In the genomic region with DNA sequence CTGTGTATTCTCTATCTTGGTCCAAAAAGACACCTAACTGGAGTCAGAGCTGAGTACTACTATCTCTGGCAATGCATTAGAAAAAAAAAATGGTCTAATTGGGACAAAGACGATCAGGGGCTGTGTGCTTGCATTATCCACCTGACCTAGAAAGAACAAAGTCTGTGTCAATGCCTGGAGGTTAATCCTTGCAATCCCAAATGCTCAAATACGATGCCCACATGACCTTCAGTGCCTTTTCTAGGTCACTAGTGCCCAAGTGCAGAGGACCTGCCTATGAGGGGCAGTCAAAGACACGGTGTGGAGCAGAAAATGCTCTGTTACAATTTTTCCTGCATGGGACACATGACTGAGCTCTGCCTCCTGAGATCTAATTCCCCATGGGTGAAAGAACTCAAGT, we compare ENCODE assay signal across 31 mouse cellular contexts.
"Had no signal": no experiment of that assay in that cellular context is flagged by ENCODE, and none has a peak within 500 bp of the region (broad histone marks: within the 10 kb centered on the region; RNA-seq: fewer than 3 reads in every experiment).

No protein-coding gene starts in this region.

- DNase-seq: left cerebral cortex, postnatal 4 days; liver; liver, embryonic 13.5 days; lung, adult 18-20 months; lung, adult 2 months; lung, embryonic 14.5 days; lung, postnatal 10 days; lung, postnatal 14 days; lung, postnatal 36 days; lung, postnatal 4 days; midbrain, embryonic 14.5 days had no signal

- H3K27me3 ChIP-seq: liver, embryonic 12.5 days; liver, embryonic 13.5 days; liver, embryonic 15.5 days; lung, embryonic 15.5 days; midbrain, embryonic 13.5 days; midbrain, embryonic 15.5 days had no signal

- H3K36me3 ChIP-seq: limb, embryonic 10.5 days; limb, embryonic 12.5 days; limb, embryonic 13.5 days; limb, embryonic 15.5 days; liver, embryonic 12.5 days; liver, embryonic 13.5 days; liver, embryonic 15.5 days; lung, embryonic 15.5 days; midbrain, embryonic 10.5 days; midbrain, embryonic 12.5 days; midbrain, embryonic 13.5 days; midbrain, embryonic 15.5 days had no signal

- H3K9me3 ChIP-seq: limb, embryonic 10.5 days; limb, embryonic 12.5 days; limb, embryonic 15.5 days; liver, embryonic 12.5 days; liver, embryonic 13.5 days; liver, embryonic 15.5 days; lung, embryonic 15.5 days; midbrain, embryonic 10.5 days; midbrain, embryonic 12.5 days; midbrain, embryonic 13.5 days; midbrain, embryonic 15.5 days had no signal

- H3K27ac ChIP-seq: left cerebral cortex, adult 2 months; limb, embryonic 10.5 days; limb, embryonic 12.5 days; limb, embryonic 13.5 days; limb, embryonic 15.5 days; liver, embryonic 12.5 days; liver, embryonic 13.5 days; liver, embryonic 14.5 days; liver, embryonic 15.5 days; lung, embryonic 15.5 days; macrophage; midbrain, embryonic 10.5 days; midbrain, embryonic 12.5 days; midbrain, embryonic 13.5 days; midbrain, embryonic 15.5 days had no signal

- H3K9ac ChIP-seq: limb, embryonic 12.5 days; limb, embryonic 13.5 days; limb, embryonic 15.5 days; liver, embryonic 12.5 days; liver, embryonic 13.5 days; liver, embryonic 14.5 days; liver, embryonic 15.5 days; lung, embryonic 14.5 days; lung, embryonic 15.5 days; midbrain, embryonic 12.5 days; midbrain, embryonic 13.5 days; midbrain, embryonic 15.5 days had no signal

- H3K4me1 ChIP-seq: liver, embryonic 12.5 days; liver, embryonic 13.5 days; liver, embryonic 15.5 days had no signal

- ATAC-seq: liver, embryonic 12.5 days; lung, postnatal 0 days; midbrain, embryonic 13.5 days; midbrain, embryonic 15.5 days; midbrain, embryonic 16.5 days had no signal

- H3K4me3 ChIP-seq: left cerebral cortex, adult 2 months; limb, embryonic 10.5 days; limb, embryonic 12.5 days; limb, embryonic 13.5 days; limb, embryonic 15.5 days; liver, embryonic 12.5 days; liver, embryonic 13.5 days; liver, embryonic 15.5 days; lung, embryonic 15.5 days; megakaryocyte, embryonic 14.5 days; midbrain, embryonic 10.5 days; midbrain, embryonic 12.5 days; midbrain, embryonic 13.5 days; midbrain, embryonic 15.5 days; myocyte had no signal

- H3K4me2 ChIP-seq: limb, embryonic 12.5 days; limb, embryonic 13.5 days; limb, embryonic 15.5 days; liver, embryonic 11.5 days; liver, embryonic 12.5 days; liver, embryonic 13.5 days; liver, embryonic 15.5 days; lung, embryonic 14.5 days; lung, embryonic 15.5 days; midbrain, embryonic 11.5 days; midbrain, embryonic 12.5 days; midbrain, embryonic 13.5 days; midbrain, embryonic 15.5 days had no signal
